Mouse (Mus musculus): ENCODE measurements around the gene Exoc3l4.
A peak's percentile ranks its signal among the peaks of the same experiment; 100 is the strongest.

Gene Exoc3l4

GRCm38 (mm10) chr12:111434164-111434744, 17.4 kb downstream of the Exoc3l4 start:
- DNase-seq (ENCODE audit: low read depth, low spot score) = no peak

DNA sequence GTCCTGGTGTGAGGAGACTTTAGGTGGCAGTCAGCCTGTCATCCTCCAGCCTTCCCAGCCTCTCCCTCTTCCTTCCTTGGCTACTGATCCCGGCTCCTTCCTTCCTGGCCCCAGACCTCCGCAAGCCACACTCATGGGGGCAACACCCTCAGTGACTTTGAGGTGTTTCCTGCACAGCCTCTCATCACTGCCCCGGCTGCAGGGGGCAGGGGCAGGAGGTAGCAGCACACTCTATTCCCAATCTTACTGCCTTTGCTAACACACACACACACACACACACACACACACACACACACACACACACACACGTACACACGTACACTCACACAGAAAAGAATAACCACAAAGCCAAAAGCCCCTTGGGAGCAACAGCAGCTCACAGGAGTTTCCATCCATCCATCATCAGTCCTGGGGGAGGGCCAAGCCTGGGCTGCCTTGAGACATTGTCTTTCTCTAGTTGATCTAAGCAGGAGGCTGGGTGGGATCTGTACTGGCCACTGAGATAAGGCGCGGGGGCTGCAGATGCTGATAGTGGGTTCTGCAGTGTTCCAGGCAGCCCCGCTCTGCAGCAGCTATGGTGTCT, 18.0 kb downstream of the Exoc3l4 start:
- no peak for DNase-seq (ENCODE audit: low read depth, low spot score)

DNA sequence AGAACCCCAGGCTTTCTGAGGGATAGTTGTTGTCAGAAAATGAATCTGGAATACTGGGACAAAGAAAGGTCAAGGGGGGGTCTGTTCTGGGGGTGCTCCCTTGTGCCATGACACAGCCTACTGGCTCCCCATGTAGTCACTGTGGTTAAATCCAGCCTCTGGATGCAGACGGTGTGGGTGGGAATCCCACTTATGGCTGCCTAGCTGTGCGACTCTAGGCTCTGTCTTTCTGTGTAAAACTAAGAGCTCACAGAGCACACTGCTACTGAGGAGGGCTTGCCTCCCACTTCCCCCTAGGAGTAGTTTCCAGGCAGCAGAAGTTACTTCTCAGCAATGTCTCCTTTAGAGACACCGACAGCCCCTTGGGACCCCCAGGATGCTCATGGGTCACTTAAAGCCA, 19.4 kb downstream of the Exoc3l4 start:
- no peak for DNase-seq (ENCODE audit: low read depth, low spot score)

DNA sequence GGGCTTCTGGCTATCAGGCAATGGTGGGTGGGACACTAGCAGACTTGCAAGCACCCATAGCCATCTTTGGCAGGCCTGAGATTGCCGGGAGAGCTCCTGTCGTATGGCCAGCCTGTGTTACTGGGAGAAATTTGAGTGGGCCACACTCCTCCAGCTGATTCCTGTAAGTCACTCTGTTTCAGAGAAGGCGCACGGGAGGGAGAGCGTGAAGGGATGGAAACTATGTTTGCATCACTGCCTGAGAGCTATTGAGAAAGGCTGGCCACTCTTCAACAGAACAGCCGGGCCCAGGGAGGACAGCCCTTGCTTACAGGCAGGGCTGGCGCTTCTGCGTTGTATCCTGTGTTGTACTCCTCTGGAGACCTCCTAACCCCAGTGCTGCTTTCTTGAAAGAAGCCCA, 19.8 kb downstream of the Exoc3l4 start:
- no peak for DNase-seq (ENCODE audit: low read depth, low spot score)

DNA sequence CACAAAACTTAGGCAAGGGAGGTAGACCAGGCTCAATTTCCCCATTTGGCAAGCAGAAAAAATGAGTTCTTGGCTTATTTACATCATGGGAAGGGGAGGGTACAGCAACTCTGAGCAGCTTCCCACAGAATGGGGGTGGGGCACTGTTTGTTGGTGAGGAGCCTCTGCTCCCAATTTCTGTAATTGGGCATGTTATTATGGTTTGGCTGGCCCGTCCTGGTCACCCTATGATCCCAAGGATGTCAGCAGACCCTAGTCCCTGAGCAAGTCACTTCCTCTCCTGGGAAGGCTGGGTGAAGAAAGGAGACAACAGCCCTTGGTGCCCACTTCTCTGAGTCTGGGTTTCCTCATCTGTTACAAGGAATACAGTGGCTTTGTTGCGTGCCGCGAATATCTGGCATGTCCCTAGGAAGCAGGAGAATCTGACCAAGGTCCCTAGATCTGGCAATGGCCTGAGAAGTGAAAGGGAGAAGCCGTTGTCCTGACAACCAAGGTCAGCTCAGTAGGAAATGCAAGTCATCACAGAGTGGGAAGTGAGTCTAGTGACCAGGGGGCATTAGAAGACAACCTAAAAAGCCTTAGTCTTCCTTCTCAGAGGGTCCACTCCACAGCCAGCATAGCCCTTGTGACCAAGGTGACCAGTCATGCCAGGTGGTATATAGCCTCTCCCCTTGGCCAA, 20.5 kb downstream of the Exoc3l4 start:
- DNase-seq (ENCODE audit: low read depth, low spot score) = no peak

DNA sequence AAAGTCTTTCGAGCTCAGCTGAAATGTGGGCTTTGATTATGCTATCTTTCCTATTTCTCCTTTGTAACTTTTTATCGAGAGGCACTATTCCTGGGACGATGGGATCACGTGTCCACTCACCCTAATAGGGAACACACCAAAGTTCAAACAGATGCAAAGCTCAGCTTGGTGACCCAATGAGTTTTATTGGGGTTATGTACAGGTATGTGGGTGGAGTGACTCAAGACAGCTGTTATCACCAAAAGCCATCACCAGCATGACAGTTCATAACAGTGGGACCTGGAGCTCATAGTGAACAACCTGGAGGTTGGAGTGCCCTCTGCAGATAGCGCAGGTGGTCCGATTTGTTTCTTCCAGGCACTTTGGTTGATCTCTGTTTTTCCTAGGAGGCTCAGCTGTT, 22.0 kb downstream of the Exoc3l4 start:
- no peak for DNase-seq (ENCODE audit: low read depth, low spot score)

DNA sequence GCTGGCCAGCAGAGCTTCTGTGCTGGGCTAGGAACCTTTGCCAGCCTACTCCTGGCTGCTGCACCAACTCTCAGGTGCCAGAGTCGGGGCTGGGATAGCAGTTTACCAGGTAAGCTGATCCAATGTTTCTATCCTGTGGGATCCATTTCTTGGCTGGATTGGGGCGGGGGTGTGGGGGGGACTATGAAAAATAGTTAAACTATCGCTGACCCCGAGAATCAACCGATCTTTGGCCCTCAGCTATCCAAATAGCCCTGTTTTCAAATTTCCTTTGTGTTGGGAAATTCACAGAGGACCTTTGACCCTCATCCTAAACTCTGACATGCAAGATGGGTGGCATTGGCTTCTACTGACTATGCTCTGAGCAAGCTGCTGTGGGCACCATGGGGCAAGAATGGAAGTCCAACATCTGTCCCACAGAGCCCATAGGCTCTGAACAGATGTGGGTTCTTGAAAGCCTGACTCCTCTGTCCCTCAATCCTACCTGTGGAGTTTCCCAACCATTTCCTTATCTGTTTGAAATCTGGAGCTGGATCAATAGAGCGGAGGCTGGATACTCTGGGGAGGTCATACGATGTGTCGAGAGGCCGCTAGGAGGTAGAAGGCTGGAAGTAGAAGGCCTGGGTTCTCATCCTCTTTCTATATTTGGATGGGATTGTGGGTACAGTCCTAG, 24.0 kb downstream of the Exoc3l4 start:
- no peak for DNase-seq (ENCODE audit: low read depth, low spot score)

DNA sequence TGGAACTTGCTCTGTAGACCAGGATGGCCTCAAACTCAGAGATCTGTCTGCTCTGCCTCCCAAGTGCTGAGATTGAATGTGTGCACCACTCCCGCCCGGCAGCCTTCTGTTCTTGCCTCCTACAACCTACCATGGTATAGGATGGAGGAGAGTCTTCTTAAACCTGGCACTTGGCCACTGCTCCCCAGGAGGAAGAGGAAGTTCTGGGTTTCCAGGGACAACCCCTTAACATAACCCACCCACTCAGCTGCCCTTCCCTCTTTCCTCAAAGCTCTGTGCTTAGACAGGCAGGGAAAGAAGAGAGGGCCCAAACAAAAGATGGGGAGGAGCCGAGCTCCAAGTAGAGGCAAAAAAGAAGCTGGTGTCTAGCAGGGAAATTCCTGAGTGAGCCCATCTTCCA, 24.7 kb downstream of the Exoc3l4 start:
- no peak for DNase-seq (ENCODE audit: low read depth, low spot score)

DNA sequence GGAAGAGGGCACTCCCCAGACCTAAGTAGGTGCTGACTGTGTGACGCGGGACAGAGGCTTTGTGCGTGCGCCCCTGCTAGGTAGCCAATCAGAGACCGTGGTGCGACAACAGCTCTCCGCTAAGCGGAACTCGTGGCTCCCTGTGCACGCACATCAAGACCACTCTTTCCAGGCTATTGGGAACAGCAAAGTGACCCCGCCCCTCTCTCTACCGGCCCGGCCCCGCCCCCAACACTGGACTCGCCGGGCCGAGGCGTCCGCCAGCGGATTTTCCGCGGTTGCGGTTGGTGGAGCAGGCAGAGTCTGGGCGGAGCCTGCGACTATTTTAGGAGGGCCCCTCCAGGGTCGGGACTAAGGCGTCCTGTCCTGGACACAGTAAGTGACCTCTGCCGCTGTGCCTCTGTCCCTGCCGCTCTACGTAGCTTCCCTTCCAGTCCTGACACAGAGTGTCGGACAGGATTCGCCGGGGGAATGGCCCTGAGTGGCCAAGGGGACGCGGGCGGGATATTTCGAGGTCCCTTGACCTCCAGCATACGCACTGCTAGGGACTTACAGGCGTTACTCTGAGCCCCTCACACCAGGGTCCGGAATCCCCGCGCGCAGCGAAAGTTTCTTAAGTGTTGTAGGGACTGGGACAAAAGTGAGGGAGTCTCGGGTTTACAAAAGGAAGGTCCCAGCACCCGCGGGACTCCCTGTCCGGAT, 25.6 kb downstream of the Exoc3l4 start, which contains the start of gene Tnfaip2:
Gene Tnfaip2, plus strand, starts transcription at position 161 of the 702 bp plus-strand sequence.
- DNase-seq (ENCODE audit: low read depth, low spot score) = peak; percentile 67

GRCm38 (mm10) chr12:111443011-111443870, 26.4 kb downstream of the Exoc3l4 start:
- DNase-seq (ENCODE audit: low read depth, low spot score) = no peak

- no peak for DNase-seq (ENCODE audit: low read depth, low spot score)
Measured at GRCm38 (mm10) chr12:111443921-111444831, 27.4 kb downstream of the Exoc3l4 start.

DNA sequence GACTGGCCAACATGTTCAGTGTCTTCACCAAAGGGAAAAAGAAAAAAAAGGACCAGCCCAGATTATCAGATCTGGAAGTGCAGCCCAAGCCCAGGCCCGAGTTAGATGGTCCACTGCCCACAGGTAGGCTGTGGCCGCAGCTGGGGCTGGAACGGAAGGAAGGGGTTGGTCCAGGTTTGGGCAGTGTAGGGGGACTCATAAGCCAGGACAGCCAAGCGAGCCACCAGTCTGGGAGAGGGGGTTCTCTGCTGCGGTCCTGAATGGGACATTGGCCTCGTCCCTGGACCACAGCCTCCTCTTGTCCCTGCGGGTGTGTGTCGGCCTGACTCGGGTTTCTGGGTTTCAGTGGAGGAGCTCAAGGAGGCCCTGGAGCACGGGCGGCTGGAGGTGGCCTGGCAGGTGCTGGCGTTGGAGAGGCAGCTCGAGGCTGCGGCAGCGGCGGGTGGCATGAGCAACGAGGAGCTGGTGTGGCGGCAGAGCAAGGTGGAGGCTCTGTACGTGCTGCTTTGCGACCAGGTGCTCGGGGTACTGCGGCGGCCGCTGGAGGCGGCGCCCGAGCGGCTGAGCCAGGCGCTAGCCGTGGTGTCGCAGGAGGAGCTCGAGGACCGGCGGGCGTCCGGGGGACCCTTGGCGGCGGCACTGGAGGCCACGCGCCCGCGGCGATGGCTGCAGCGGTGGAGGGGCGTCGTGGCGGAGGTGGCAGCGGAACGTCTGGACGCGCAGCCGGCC, 28.5 kb downstream of the Exoc3l4 start:
- no peak for DNase-seq (ENCODE audit: low read depth, low spot score)

DNA sequence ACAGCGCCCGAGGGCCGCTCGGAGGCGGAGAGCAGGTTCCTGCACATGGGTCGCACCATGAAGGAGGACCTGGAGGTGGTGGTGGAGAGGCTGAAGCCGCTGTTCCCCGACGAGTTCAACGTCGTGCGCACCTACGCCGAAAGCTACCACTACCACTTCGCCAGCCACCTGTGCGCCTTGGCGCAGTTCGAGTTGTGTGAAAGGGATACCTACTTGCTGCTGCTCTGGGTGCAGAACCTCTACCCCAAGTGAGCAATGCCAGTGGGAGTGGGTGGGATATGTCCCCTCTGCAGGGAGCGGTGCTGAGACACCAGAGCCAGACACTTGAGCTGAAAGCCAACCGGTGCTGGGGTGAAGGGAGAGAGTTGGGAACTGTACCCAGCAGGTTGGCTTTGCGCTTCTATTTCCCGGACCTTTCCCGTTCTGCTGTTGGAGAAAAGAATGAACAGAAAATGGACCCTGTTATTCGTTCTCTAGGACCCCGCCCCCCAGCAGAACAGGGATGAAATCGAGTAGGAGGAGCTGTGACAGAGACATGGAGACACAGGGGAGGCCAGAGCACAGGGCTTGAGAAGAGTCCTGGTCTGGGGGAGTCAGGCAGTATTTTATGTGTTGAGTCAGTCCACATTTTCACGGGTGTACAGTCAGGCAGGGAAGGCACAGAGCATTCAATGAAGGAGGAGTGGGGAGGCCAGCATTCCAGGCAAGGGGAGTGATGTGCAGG, 29.2 kb downstream of the Exoc3l4 start:
- DNase-seq (ENCODE audit: low read depth, low spot score) = no peak

DNA sequence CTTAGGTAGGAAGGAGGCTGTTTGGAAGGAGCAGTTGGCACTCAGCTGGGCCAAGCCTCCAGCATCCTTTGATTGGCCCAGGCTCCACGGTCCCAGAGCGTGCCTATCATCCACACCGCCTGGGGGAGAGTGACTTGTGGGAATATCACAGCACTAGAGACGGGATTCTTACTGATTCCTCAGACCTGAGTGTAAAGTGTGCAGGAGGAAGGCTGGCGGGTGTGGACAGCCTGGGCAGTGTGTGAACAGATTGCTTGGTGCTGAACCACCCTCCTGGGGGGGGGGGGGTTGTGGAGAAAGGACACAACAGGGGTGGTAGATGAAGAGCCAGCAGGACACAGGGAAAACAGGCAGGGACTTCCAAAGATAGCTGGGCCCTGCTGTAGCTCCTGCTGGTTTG, 29.9 kb downstream of the Exoc3l4 start:
- DNase-seq (ENCODE audit: low read depth, low spot score) = no peak

DNA sequence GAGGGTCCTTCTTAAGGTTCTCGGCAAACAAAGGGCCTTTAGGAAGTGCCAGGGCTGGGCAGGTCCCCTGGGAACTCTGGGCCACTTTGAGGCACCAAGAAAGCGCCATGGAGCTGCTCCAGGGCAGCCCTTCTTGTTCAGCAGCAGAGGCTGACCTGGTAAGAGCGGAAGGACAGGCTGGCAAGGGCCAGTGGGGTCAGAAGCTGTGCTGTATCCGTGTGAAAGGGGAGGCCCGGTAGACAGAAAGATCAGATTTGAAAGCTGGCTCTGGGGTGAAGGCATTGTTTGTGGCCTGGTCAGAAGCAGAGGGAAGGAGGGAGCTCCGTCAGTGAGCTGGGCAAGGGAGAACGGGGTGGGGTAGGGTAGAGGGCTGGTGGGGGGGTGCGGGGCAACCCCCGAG, 30.5 kb downstream of the Exoc3l4 start:
- no peak for DNase-seq (ENCODE audit: low read depth, low spot score)

DNA sequence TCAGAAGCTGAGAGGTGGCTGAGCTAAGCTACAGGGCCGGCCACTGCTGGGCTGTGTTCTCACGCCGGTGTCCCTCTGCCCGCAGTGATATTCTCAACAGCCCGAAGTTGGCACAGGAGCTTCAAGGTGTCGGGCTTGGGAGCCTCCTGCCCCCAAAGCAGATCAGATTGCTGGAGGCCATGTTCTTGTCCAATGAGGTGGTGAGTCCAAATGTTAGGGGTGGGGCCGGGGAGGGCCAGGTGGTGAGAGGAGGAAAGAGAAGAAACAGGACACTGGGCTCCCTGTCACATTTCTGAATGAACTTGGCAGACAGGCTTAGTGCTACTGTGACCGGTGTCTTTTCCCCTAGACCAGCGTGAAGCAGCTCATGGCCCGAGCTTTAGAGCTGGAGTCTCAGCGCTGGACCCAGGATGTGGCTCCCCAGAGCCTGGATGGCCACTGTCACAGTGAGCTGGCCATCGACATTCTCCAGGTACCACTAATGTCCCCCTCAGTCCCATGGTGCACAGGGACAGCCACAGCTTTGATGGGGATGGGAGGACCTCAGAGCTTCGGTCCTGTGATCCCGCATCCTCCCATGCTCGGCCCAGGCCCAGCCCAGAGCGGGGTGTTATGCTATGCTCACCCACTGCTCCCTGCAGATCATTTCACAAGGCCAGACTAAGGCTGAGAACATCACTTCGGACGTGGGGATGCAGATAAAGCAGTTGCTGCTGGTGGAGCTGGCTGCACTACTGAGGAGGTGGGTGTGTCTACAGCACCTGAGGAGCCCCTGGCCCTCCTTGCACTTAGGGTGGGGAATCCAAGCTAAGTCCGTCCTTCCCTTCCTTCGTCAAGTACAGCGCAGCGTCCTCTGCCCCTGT, 31.3 kb downstream of the Exoc3l4 start:
- DNase-seq (ENCODE audit: low read depth, low spot score) = no peak

DNA sequence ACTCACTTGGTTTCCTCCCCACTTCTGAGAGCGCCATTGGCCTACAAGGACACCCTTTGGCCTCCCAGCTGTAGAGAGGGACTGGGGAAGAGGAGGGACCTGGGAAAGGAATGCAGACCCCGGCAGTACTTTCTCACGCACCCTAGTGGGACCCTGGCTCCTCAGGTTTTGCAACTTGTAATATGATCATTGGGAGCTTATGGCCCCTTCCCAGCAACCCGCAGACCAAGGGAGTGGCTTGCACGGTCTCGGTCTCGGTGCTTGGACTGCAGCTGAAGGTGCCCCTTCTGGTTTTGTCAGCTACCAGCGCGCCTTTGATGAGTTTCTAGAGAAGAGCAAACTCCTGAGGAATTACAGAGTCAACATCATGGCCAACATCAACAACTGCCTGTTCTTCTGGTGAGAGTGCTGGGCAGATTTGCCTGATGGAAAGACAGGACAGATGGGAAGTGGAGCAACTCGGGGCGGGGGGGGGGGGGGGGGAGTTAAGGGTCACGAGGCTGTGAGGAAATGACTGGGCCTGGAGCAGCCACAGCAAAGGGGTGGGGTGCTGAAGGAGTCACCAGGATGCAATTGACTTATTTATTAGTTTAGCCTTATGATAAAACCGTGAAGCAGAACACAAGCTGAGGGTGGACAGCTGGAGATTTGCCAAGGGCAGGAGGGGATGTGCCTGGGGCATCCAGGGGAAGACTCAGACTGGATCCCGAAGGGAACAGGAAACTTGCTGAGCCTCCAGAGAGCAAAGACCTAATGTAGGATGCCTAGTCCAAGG, 32.3 kb downstream of the Exoc3l4 start:
- no peak for DNase-seq (ENCODE audit: low read depth, low spot score)
